Mouse (Mus musculus) testis, adult 10 weeks (tissue): ENCODE data around the gene Cldn11. TPM values are rescaled to one million over a fixed set of nuclear protein-coding genes. Genes with fewer than 3 reads are reported as not detected.

Experiments
- polyA plus RNA-seq: library from polyadenylated mRNA; stranded (reverse); fragments of 350-450 nt; fragmentation: Illumina TruSeq; extraction: RNeasy Lipid Tissue Mini Kit (QIAGEN cat#74804); gene quantifications from one replicate; pipeline ENCODE4 v1.2.3, GENCODE M21; 2014; ENCODE audit warnings: low read depth, low replicate concordance

Gene Cldn11
- polyA plus RNA-seq = 119 TPM

DNA sequence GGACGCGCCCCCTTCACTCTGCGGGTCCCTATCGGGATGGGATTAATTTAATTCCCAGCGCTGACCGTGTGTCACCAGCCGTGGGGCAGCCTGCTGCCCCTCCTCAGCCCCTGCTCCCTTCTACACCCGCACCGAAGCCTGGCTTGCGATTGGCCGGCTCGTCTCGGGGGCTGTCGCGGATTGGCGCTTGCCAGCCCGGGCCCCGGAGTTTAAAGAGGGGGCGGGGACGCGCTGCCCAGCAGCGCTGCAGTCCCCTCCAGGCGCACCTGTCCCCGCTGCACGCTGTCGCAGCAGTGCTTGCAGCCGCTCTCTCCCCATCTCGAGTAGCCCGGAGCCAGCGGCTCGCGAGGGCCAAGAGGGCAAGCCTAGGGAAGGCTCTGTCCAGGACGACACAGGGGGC, at the start of gene Cldn11:
TSS of gene Cldn11 (plus strand) at position 215 of the 400 bp plus-strand sequence.

Other genes starting within 250 kb of the Cldn11 start
- gene Phc3, start 180.5 kb upstream of the Cldn11 start, polyA plus RNA-seq = 10.9 TPM
- gene Prkci, start 154.2 kb upstream of the Cldn11 start, polyA plus RNA-seq = 24.0 TPM
- 12.8 TPM for gene Skil, start 54.9 kb upstream of the Cldn11 start, polyA plus RNA-seq
- 1.3 TPM for gene Slc7a14, start 160.5 kb downstream of the Cldn11 start, polyA plus RNA-seq